Mouse (Mus musculus) urinary bladder, postnatal 10 days (tissue): ENCODE results near the gene Tns1.

ENCODE experiments used
- DNase-seq: peaks from one replicate; pipeline ENCODE4 v3.0.0; 2022; ENCODE audit warnings: low spot score

Tns1 gene

GRCm38 (mm10) chr1:74013296-74014031, 110.8 kb downstream of the Tns1 start:
- no peak for DNase-seq

DNA sequence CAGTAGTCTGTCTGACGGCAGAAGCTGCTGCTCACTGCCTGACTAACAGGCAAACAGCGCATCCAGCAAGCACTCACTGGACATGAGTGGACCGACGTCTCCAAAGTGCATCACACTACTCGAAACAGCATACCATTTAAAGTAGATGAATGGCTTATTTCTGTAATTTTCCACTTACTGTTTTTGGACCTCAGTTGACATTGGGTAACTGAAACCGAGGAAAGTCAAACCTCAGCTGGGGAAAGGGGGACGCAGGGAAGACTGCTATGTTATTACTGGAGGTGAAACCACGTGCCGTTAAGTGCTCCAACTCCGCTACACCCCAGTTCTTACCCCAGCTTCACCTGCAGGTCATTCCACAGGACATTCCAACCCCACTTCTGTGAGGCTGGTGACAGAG, 111.5 kb downstream of the Tns1 start:
- DNase-seq = no peak

GRCm38 (mm10) chr1:74009495-74009894, 114.8 kb downstream of the Tns1 start:
- DNase-seq = no peak

DNA sequence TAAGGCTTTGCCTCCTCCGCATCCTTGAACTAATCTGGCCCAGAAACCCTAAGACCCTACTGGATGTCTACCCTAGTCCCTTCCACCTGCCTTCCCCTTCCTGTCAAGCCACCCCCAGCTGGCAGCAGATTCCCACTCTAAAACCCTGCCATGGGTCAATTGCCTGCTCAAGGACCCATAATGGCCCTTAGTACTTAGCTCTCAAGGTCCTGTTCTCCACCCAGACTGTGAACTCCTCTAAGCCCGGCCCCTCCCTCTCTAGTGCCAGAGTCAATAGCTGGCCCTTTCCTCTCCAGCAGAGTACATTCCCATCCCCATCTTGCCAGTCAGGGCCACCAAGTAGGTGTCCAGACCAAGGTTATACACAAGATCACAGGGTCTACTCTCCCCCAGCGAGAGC, 115.3 kb downstream of the Tns1 start:
- DNase-seq = no peak

- DNase-seq = no peak
Measured at GRCm38 (mm10) chr1:74008498-74008897, 115.8 kb downstream of the Tns1 start.

DNA sequence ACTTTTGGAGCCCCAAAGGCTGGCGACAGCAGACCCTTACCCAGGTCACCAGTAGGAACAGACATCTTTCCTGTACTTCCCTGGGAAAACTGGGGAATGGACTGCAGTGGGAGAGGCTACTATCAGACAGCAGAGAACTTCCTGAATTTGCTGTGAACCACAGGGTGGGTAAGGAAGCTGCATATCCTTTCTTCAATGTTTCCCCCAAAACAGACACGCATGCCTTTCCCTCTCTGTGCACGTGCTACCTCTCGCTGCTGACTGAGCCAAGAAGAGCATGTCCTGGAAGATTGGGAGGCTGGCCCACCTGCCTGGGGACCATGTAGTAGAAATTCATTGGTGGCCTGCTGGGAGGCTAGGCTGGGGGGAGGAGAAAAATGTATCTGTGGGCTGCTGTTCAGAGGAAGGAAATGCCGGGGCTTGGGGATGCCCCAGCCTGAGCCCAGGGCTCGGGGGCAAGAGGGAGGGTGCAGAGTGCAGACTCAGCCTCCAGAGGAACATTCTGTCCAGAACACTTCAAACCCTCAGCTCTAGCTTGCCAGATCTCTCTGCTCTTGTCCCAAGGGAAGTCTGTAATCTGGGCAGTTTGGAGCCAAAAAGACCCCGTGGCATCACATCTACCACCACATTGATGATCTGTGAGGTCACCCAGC, 116.7 kb downstream of the Tns1 start:
- no peak for DNase-seq

- no peak for DNase-seq
Measured at GRCm38 (mm10) chr1:74005020-74005419, 119.2 kb downstream of the Tns1 start.

- DNase-seq = no peak
Measured at GRCm38 (mm10) chr1:74003723-74004122, 120.5 kb downstream of the Tns1 start.

- no peak for DNase-seq
Measured at GRCm38 (mm10) chr1:74001449-74001820, 122.8 kb downstream of the Tns1 start.

- DNase-seq = no peak
Measured at GRCm38 (mm10) chr1:74000810-74001448, 123.3 kb downstream of the Tns1 start.

DNA sequence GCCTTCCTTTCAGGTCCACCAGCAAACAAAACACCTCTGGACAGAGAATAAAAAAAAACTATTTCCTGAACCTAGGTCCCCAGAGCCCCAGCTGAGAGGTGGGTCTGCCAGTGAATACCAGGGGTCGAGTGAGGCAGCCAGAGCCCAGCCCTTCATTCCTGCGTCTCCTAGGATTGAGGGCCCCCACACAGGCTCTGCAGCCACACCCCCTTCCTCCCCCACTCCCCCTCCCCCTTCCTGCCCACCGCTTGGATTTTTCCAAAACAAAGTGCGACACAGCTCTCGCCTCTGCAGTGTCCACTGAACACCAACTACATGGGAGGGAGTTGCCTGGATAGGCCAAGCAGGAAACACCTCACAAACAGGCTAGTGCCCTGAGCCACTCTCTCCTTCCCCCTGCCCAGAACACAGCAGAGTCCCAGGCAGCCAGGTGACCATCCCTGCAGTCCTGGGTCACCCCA, 124.0 kb downstream of the Tns1 start:
- DNase-seq = no peak

DNA sequence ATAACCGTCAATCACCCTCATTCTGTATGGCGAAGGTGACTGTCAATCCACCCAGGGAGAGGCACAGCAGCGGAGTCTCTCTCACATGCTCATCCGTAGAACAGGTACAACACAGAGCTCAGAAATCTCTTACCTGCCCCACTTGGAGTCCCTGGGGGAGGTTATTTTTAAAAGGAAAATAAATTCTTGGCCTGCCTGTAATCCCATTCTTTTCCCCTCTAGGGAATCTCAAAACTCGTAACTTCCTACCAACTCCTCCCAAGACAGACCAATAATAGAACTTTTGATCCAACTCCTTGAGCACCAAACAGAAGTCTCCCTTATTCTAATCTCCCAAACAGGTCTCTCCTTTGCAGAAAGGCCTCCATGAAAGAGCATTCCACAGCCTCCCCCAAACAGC, 124.7 kb downstream of the Tns1 start:
- no peak for DNase-seq

DNA sequence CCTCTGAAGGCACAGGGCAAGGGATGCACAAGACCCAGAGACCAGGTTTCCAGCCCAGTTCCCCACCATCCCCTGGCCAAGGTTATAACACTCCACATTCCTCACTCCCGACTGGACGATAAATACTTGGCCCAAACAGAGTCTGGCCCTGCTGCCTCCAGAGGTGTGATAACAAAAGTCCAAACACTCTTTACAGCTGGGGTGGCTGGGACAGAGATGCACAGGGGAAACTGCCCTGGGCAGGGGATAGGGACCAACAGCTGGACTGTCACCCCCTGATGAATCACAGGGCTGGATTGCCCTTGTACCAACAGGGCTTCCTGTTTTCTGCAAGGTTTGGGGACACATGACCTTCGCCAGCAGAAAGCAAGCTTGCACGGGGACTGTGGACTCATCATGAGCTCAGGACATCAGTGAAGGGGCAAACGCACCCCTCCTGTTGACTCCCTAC, 125.3 kb downstream of the Tns1 start:
- DNase-seq = no peak

DNA sequence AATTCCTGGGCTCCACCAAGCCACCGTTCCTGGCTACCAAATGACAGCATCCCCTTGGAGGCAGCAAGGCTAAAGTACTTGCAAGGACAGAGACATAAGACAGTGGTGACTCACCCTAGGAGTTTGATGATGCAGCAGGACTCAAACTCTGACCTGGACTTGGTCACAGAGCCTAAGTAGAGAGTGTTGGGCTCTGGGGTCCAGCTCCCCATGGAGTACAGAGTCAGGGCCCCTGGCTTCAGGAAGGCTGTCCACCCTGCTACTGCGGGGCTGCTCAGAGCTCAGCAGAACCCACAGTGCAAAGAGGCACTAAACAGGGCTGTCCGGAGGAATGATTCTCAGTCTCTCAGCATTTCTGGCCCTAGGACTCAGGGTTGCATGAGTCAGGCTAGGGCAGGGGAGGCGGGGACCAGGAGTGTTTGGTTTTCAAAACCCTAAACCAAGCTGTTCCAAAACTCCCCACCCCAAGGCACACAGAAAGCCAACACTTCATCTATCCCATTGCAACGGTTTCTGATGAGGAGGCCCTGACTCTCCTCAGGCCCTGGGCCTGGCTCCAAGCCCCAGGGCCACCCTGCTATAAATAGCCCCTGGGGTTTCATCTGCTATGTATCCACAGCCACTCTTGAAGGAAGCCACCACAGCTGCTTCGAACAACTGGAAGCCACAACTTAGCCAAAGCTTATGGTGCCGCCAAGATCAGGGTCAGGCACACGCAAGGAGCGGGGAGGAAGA, 126.0 kb downstream of the Tns1 start:
- no peak for DNase-seq

DNA sequence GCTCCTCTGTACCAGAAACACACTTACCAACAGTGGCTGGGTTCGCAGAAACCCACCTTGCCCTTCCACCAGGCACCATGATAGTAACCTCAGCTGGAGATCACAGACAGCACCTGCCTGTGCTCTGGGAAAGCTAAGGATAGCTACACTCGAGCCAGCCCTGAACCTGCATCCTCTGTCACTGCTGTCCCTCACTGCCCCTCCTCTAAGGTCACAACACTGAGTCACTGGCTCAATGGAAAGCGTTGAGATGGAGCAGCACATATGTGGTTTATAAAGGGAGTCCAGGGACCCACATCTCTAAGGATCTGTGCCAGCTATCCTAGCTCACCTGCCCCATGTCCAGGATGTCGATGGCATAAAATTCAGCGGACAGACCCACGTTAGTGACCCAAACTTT, 126.9 kb downstream of the Tns1 start:
- DNase-seq = no peak

- no peak for DNase-seq
Measured at GRCm38 (mm10) chr1:73996650-73997049, 127.6 kb downstream of the Tns1 start.

DNA sequence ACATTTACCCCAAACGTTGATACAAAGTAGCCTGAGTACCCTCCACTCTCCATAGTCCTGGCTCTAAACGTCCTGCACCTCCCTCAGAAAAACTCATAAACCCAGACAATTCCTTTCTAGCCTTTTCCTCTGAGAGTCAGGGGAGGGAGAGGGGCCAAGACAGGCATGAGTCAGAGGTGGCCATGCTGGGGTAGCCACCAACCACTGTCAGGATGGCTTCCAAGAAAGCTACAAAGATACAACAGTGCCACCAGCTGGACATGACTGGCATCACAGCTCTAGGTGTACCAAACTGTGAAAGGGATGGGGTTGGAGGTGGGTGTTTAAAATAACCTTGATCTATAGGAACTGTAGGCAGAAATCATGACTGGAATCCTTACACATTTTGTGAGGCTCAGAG, 128.0 kb downstream of the Tns1 start:
- DNase-seq = no peak

- DNase-seq = no peak
Measured at GRCm38 (mm10) chr1:73995063-73995810, 129.0 kb downstream of the Tns1 start.

- DNase-seq = no peak
Measured at GRCm38 (mm10) chr1:73993901-73994426, 130.3 kb downstream of the Tns1 start.

DNA sequence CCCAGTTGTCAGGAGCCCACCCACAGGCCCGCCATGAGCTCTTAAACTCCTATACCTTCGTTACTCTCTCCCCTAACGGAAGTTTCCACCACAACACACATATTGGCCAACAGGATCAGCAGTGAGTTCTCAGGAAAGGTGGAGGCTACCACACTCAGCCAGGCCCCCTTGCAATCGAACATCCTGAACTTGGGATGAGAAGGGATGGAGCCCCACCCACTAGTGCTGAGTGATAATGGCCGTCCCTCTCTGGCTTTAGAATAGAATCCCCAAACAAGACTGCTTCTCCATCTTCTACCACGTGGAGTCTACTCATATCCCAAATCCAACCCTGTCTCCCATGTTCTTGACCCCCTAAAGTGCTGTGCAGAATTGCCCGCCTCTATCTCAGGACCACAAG, 131.0 kb downstream of the Tns1 start:
- DNase-seq = no peak

GRCm38 (mm10) chr1:73992201-73992938, 131.9 kb downstream of the Tns1 start:
- DNase-seq = no peak
